ENCODE assay signal across 9 mouse cellular contexts in genomic region chr11:69966006-69966859, GRCm38 (mm10). TPM values are rescaled to one million over a fixed set of nuclear protein-coding genes. Genes with fewer than 3 reads are reported as not detected.
DNase-seq lines count a peak whose midpoint lies in the region; ATAC-seq lines count a peak whose summit lies in the region.
"Had no signal": no experiment of that assay in that cellular context is flagged by ENCODE, and none has a peak within 500 bp of the region (broad histone marks: within the 10 kb centered on the region; RNA-seq: fewer than 3 reads in every experiment).

No protein-coding gene starts in this region.

- ATAC-seq in liver, embryonic 16.5 days (ENCODE audit: low read depth) = peak; percentile 64
- 0 out of 2 replicates have a peak, but pooled peaks have one; percentile 41 for ATAC-seq in neural tube, embryonic 15.5 days (ENCODE audit: low FRiP score)

- H3K4me2 ChIP-seq in liver, embryonic 16.5 days (ENCODE audit: low read depth, low read length) = peak overlapping the region; percentile 59
- peak overlapping the region; percentile 49 for H3K4me2 ChIP-seq in neural tube, embryonic 15.5 days

- no peak overlapping the region for H3K27ac ChIP-seq in liver, embryonic 16.5 days (ENCODE audit: low read length)
- H3K27ac ChIP-seq in neural tube, embryonic 15.5 days (replicated peaks) = no peak overlapping the region
- H3K27ac ChIP-seq: macrophage had no signal

- peaks cover 27% of the 10 kb centered on the region for H3K9me3 ChIP-seq in erythroblast, embryonic 14.5 days (ENCODE audit: control insufficient read depth, low read length)
- H3K9me3 ChIP-seq in liver, embryonic 16.5 days (replicated peaks; ENCODE audit: control insufficient read depth, low read length) = no peaks in the 10 kb centered on the region
- no peaks in the 10 kb centered on the region for H3K9me3 ChIP-seq in neural tube, embryonic 15.5 days (replicated peaks)

- H3K9ac ChIP-seq in liver, embryonic 16.5 days (ENCODE audit: low read depth, low read length) = no peak overlapping the region
- H3K9ac ChIP-seq in neural tube, embryonic 15.5 days (replicated peaks) = 0 out of 2 replicates have a peak overlapping the region, but pooled peaks have one; percentile 0

- H3K36me3 ChIP-seq in erythroblast, embryonic 14.5 days (ENCODE audit: control insufficient read depth) = peaks cover 30% of the 10 kb centered on the region
- H3K36me3 ChIP-seq in liver, embryonic 16.5 days (ENCODE audit: control insufficient read depth, insufficient read depth) = peaks cover 4% of the 10 kb centered on the region; the same call in 1 of the 2 replicates
- H3K36me3 ChIP-seq in neural tube, embryonic 15.5 days = peaks cover 27% of the 10 kb centered on the region

- DNase-seq in gastrocnemius, postnatal 14 days = peak; percentile 39
- no peak for DNase-seq in gastrocnemius, adult 8-10 months (ENCODE audit: low spot score in 2 of 2)
- DNase-seq in induced T-regulatory cell, adult 2 months (ENCODE audit: low read depth) = peak; percentile 47
- no peak for DNase-seq in layer of hippocampus, adult 18-20 months (ENCODE audit: low spot score in 2 of 2)
- no peak for DNase-seq in c-Kit-positive CD71-positive TER-119-positive erythroid progenitor cells, embryonic 14.5 days (ENCODE audit: low spot score)

- peaks cover 17% of the 10 kb centered on the region for H3K4me1 ChIP-seq in erythroblast, embryonic 14.5 days (ENCODE audit: control insufficient read depth)
- H3K4me1 ChIP-seq in liver, embryonic 16.5 days (ENCODE audit: control insufficient read depth, low read depth, low read length) = peaks cover 14% of the 10 kb centered on the region
- H3K4me1 ChIP-seq in neural tube, embryonic 15.5 days = peaks cover 18% of the 10 kb centered on the region

- H3K27me3 ChIP-seq in erythroblast, embryonic 14.5 days (ENCODE audit: control insufficient read depth) = peaks cover 70% of the 10 kb centered on the region
- peaks cover 62% of the 10 kb centered on the region for H3K27me3 ChIP-seq in liver, embryonic 16.5 days (ENCODE audit: control insufficient read depth, insufficient read depth, low read depth, low read length)
- H3K27me3 ChIP-seq in neural tube, embryonic 15.5 days (replicated peaks) = peaks cover 77% of the 10 kb centered on the region

- H3K4me3 ChIP-seq in erythroblast, embryonic 14.5 days (replicated peaks) = peak overlapping the region; percentile 39
- H3K4me3 ChIP-seq in liver, embryonic 16.5 days (ENCODE audit: low read depth, low read length) = peak overlapping the region; percentile 44
- H3K4me3 ChIP-seq in neural tube, embryonic 15.5 days (replicated peaks) = peak overlapping the region; percentile 17

- intact Hi-C loops in gastrocnemius, postnatal 14 days (cut with DNase I; ENCODE audit: low total_unique reads) = no loop called here

- 1% methylated on average over 58 of the region's 59 CpGs for WGBS in liver, embryonic 16.5 days (ENCODE audit: insufficient replicate concordance)
- WGBS in neural tube, embryonic 15.5 days = 2% methylated on average over 59 of the region's 59 CpGs

RNA-seq across cellular contexts. Expression of gene Cldn7, which starts 1.7 kb away (rescaled TPM):
- under 1 TPM in 1 of 2 experiments, not detected in 1; 0.72 TPM for total RNA-seq in gastrocnemius, postnatal 14 days (2021)
- total RNA-seq in gastrocnemius, adult 8-10 months (2022) = not detected
- not detected in 2 replicates for polyA plus RNA-seq in erythroblast, embryonic 14.5 days (2012)
- polyA plus RNA-seq in liver, embryonic 16.5 days (2015; fragmentation: Nextera tagmentation; extraction: Ambion mirVana) = 5.4 and 11.7 TPM in 2 replicates
- polyA plus RNA-seq in neural tube, embryonic 15.5 days (2015; fragmentation: Nextera tagmentation; extraction: Ambion mirVana) = 0.33 and 64.8 TPM in 2 replicates
- not detected for total RNA-seq in layer of hippocampus, adult 18-20 months (2021)
- polyA plus RNA-seq: macrophage had no signal

RNA-seq across cellular contexts. Expression of gene Ctdnep1, which starts 14.7 kb away (rescaled TPM):
- total RNA-seq in gastrocnemius, postnatal 14 days (2021) = 100 to 1,000 TPM; 185 to 209 TPM
- 100 to 1,000 TPM; 266 to 308 (median 283) TPM for total RNA-seq in gastrocnemius, adult 8-10 months (2022)
- 23.2 and 28.5 TPM in 2 replicates for polyA plus RNA-seq in erythroblast, embryonic 14.5 days (2012)
- polyA plus RNA-seq in liver, embryonic 16.5 days (2015; fragmentation: Nextera tagmentation; extraction: Ambion mirVana) = 7.1 and 7.3 TPM in 2 replicates
- 23.6 and 27.2 TPM in 2 replicates for polyA plus RNA-seq in neural tube, embryonic 15.5 days (2015; fragmentation: Nextera tagmentation; extraction: Ambion mirVana)
- total RNA-seq in layer of hippocampus, adult 18-20 months (2021) = 100 to 1,000 TPM; 110 to 111 TPM

RNA-seq across cellular contexts. Expression of gene Elp5, which starts 16.1 kb away (rescaled TPM):
- 10 to 100 TPM; 43.0 to 52.9 TPM for total RNA-seq in gastrocnemius, postnatal 14 days (2021)
- 10 to 100 TPM; 38.8 to 40.8 (median 39.4) TPM for total RNA-seq in gastrocnemius, adult 8-10 months (2022)
- 1.5 and 1.9 TPM in 2 replicates for polyA plus RNA-seq in erythroblast, embryonic 14.5 days (2012)
- 55.1 and 57.2 TPM in 2 replicates for polyA plus RNA-seq in liver, embryonic 16.5 days (2015; fragmentation: Nextera tagmentation; extraction: Ambion mirVana)
- polyA plus RNA-seq in neural tube, embryonic 15.5 days (2015; fragmentation: Nextera tagmentation; extraction: Ambion mirVana) = 159 and 167 TPM in 2 replicates
- total RNA-seq in layer of hippocampus, adult 18-20 months (2021) = 10 to 100 TPM; 76.7 to 80.1 TPM

RNA-seq across cellular contexts. Expression of gene Slc2a4, which starts 18.2 kb away (rescaled TPM):
- 100 to 1,000 TPM; 158 to 236 TPM for total RNA-seq in gastrocnemius, postnatal 14 days (2021)
- 100 to 1,000 TPM; 397 to 490 (median 424) TPM for total RNA-seq in gastrocnemius, adult 8-10 months (2022)
- polyA plus RNA-seq in erythroblast, embryonic 14.5 days (2012) = 6.0 and 7.7 TPM in 2 replicates
- polyA plus RNA-seq in liver, embryonic 16.5 days (2015; fragmentation: Nextera tagmentation; extraction: Ambion mirVana) = 18.4 and 22.6 TPM in 2 replicates
- 4.4 and 8.5 TPM in 2 replicates for polyA plus RNA-seq in neural tube, embryonic 15.5 days (2015; fragmentation: Nextera tagmentation; extraction: Ambion mirVana)
- 1 to 10 TPM; 3.4 to 3.5 TPM for total RNA-seq in layer of hippocampus, adult 18-20 months (2021)

RNA-seq across cellular contexts. Expression of gene Gabarap, which starts 24.7 kb away (rescaled TPM):
- 100 to 1,000 TPM; 170 to 180 TPM for total RNA-seq in gastrocnemius, postnatal 14 days (2021)
- 100 to 1,000 TPM; 186 to 216 (median 214) TPM for total RNA-seq in gastrocnemius, adult 8-10 months (2022)
- 50.2 and 55.8 TPM in 2 replicates for polyA plus RNA-seq in erythroblast, embryonic 14.5 days (2012)
- polyA plus RNA-seq in liver, embryonic 16.5 days (2015; fragmentation: Nextera tagmentation; extraction: Ambion mirVana) = 255 and 280 TPM in 2 replicates
- 549 and 565 TPM in 2 replicates for polyA plus RNA-seq in neural tube, embryonic 15.5 days (2015; fragmentation: Nextera tagmentation; extraction: Ambion mirVana)
- 100 to 1,000 TPM; 238 to 240 TPM for total RNA-seq in layer of hippocampus, adult 18-20 months (2021)

Comparison
In these comparisons a context has a peak if more than half of its experiments do, and no peak if none do; other contexts are left out.
1. DNase-seq: peak in gastrocnemius, postnatal 14 days (single experiment) and induced T-regulatory cell, adult 2 months (single experiment); none in gastrocnemius, adult 8-10 months (0 of 2), layer of hippocampus, adult 18-20 months (0 of 2) and c-Kit-positive CD71-positive TER-119-positive erythroid progenitor cells, embryonic 14.5 days (single experiment).
2. Peak in every context shown above with its lines, with median percentiles within 50 percentile points of each other: H3K4me3 ChIP-seq.